Mouse (Mus musculus): ENCODE data around the gene Rhoa. TPM values are rescaled to one million over a fixed set of nuclear protein-coding genes. Genes with fewer than 3 reads are reported as not detected.
A peak's percentile ranks its signal among the peaks of the same experiment; 100 is the strongest.
"Not testable (repeated sequence)": the region's sequence is repeated elsewhere in the genome, so short reads cannot be mapped to it uniquely, and the experiment has no call there.

Gene Rhoa
- polyA plus RNA-seq, 1 experiment from 2014 or later: 288 TPM

GRCm38 (mm10) chr9:108296453-108297355, 9.2 kb upstream of the Rhoa start, which contains the start of gene Amt:
TSS of gene Amt (plus strand) at chr9:108296853.
- peaks cover 18% of the 10 kb centered on the region for H3K4me1 ChIP-seq (replicated peaks)
- WGBS: 15% methylated on average over 18 of the region's 18 CpGs
- peaks cover 46% of the 10 kb centered on the region for H3K36me3 ChIP-seq
- H3K9ac ChIP-seq (replicated peaks): peak within 1 kb of the TSS; percentile 57
- peak within 1 kb of the TSS; percentile 33 for H3K4me3 ChIP-seq (replicated peaks)
- H3K4me2 ChIP-seq (replicated peaks): peak within 1 kb of the TSS; percentile 47
- no peaks in the 10 kb centered on the region for H3K9me3 ChIP-seq
- no peaks in the 10 kb centered on the region for H3K27me3 ChIP-seq
- peak; percentile 79 for ATAC-seq
- peak within 1 kb of the TSS; percentile 45; the same call in 1 of the 2 replicates for H3K27ac ChIP-seq

GRCm38 (mm10) chr9:108301853-108302252, 4.1 kb upstream of the Rhoa start:
- WGBS: 91% methylated on average over 3 of the region's 3 CpGs
- ATAC-seq: no peak

GRCm38 (mm10) chr9:108304716-108305115, 1.2 kb upstream of the Rhoa start:
- no peak for ATAC-seq
- H3K4me2 ChIP-seq (replicated peaks): peak overlapping the region; percentile 91

More at GRCm38 (mm10) chr9:108301853-108302252, 4.1 kb upstream of the Rhoa start:
- Histone ChIP-seq H3K27me3 (no peaks in the 10 kb centered on the region), H3K36me3 (peaks cover 42% of the 10 kb centered on the region), H3K9ac (replicated peaks) (no peak overlapping the region), H3K4me1 (replicated peaks) (peaks cover 19% of the 10 kb centered on the region), H3K27ac (no peak overlapping the region), H3K9me3 (no peaks in the 10 kb centered on the region), H3K4me2 (replicated peaks) (no peak overlapping the region), H3K4me3 (replicated peaks) (no peak overlapping the region)

GRCm38 (mm10) chr9:108305170-108305569, 759 bp upstream of the Rhoa start:
- 0 out of 2 replicates have a peak, but pooled peaks have one; percentile 6 for ATAC-seq
- Histone ChIP-seq H3K4me3 (replicated peaks) (peak overlapping the region; percentile 93), H3K9ac (replicated peaks) (peak overlapping the region; percentile 89), H3K4me2 (replicated peaks) (peak overlapping the region; percentile 91), H3K4me1 (replicated peaks) (peaks cover 41% of the 10 kb centered on the region), H3K36me3 (peaks cover 36% of the 10 kb centered on the region), H3K27ac (peak overlapping the region; percentile 98), H3K27me3 (no peaks in the 10 kb centered on the region), H3K9me3 (no peaks in the 10 kb centered on the region)
- 12% methylated on average over 1 of the region's 1 CpGs for WGBS

More at GRCm38 (mm10) chr9:108304716-108305115, 1.2 kb upstream of the Rhoa start:
- peaks cover 36% of the 10 kb centered on the region for H3K4me1 ChIP-seq (replicated peaks)
- no peak overlapping the region for H3K27ac ChIP-seq
- peak overlapping the region; percentile 93 for H3K4me3 ChIP-seq (replicated peaks)
- H3K9me3 ChIP-seq: no peaks in the 10 kb centered on the region
- 88% methylated on average over 4 of the region's 4 CpGs for whole genome bisulfite sequencing
- peak overlapping the region; percentile 89 for H3K9ac ChIP-seq (replicated peaks)
- H3K27me3 ChIP-seq: no peaks in the 10 kb centered on the region
- peaks cover 37% of the 10 kb centered on the region for H3K36me3 ChIP-seq

GRCm38 (mm10) chr9:108306571-108306980, 647 bp downstream of the Rhoa start:
- H3K4me3 ChIP-seq (replicated peaks): peak overlapping the region; percentile 93
- H3K27ac ChIP-seq: peak overlapping the region; percentile 98
- peak overlapping the region; percentile 92 for H3K9ac ChIP-seq (replicated peaks)
- H3K36me3 ChIP-seq: peaks cover 25% of the 10 kb centered on the region
- peaks cover 47% of the 10 kb centered on the region for H3K4me1 ChIP-seq (replicated peaks)
- no peaks in the 10 kb centered on the region for H3K27me3 ChIP-seq
- no peaks in the 10 kb centered on the region for H3K9me3 ChIP-seq
- peak; percentile 71 for ATAC-seq
- WGBS: under 1% methylated on average over 48 of the region's 51 CpGs
- peak overlapping the region; percentile 62 for H3K4me2 ChIP-seq (replicated peaks)

GRCm38 (mm10) chr9:108307021-108307807, 1.3 kb downstream of the Rhoa start:
- Histone ChIP-seq H3K9ac (replicated peaks) (peak overlapping the region; percentile 92), H3K27ac (peak overlapping the region; percentile 98), H3K27me3 (no peaks in the 10 kb centered on the region), H3K4me2 (replicated peaks) (peak overlapping the region; percentile 62), H3K4me3 (replicated peaks) (peak overlapping the region; percentile 93), H3K4me1 (replicated peaks) (peaks cover 51% of the 10 kb centered on the region), H3K36me3 (peaks cover 20% of the 10 kb centered on the region), H3K9me3 (no peaks in the 10 kb centered on the region)
- WGBS: 24% methylated on average over 12 of the region's 12 CpGs
- no peak for ATAC-seq

- no peak overlapping the region for H3K27ac ChIP-seq
- peaks cover 51% of the 10 kb centered on the region for H3K4me1 ChIP-seq (replicated peaks)
- H3K27me3 ChIP-seq: no peaks in the 10 kb centered on the region
- H3K9me3 ChIP-seq: no peaks in the 10 kb centered on the region
- peaks cover 11% of the 10 kb centered on the region for H3K36me3 ChIP-seq
- 66% methylated on average over 2 of the region's 2 CpGs for WGBS
- peak overlapping the region; percentile 57 for H3K9ac ChIP-seq (replicated peaks)
- H3K4me2 ChIP-seq (replicated peaks): peak overlapping the region; percentile 62
- ATAC-seq: no peak
- H3K4me3 ChIP-seq (replicated peaks): peak overlapping the region; percentile 93
These were observed 2.2 kb downstream of the Rhoa start for GRCm38 (mm10) chr9:108308141-108308540.

GRCm38 (mm10) chr9:108317572-108317971, 11.6 kb downstream of the Rhoa start:
- Histone ChIP-seq H3K36me3 (peaks cover 12% of the 10 kb centered on the region; the same call in 1 of the 2 replicates), H3K9ac (replicated peaks) (no peak overlapping the region), H3K27me3 (no peaks in the 10 kb centered on the region), H3K4me3 (replicated peaks) (no peak overlapping the region), H3K9me3 (no peaks in the 10 kb centered on the region), H3K4me1 (replicated peaks) (no peaks in the 10 kb centered on the region), H3K27ac (no peak overlapping the region), H3K4me2 (replicated peaks) (no peak overlapping the region)
- over 99% methylated on average over 3 of the region's 3 CpGs for WGBS
- ATAC-seq: no peak

- H3K36me3 ChIP-seq: peaks cover 12% of the 10 kb centered on the region; the same call in 1 of the 2 replicates
- H3K27ac ChIP-seq: no peak overlapping the region
- no peak for ATAC-seq
- no peak overlapping the region for H3K9ac ChIP-seq (replicated peaks)
- H3K9me3 ChIP-seq: no peaks in the 10 kb centered on the region
- no peaks in the 10 kb centered on the region for H3K27me3 ChIP-seq
- no peak overlapping the region for H3K4me2 ChIP-seq (replicated peaks)
- WGBS: 79% methylated on average over 2 of the region's 2 CpGs
- no peak overlapping the region for H3K4me3 ChIP-seq (replicated peaks)
- no peaks in the 10 kb centered on the region for H3K4me1 ChIP-seq (replicated peaks)
These were observed 12.5 kb downstream of the Rhoa start for GRCm38 (mm10) chr9:108318462-108318861.

GRCm38 (mm10) chr9:108322054-108322453, 16.1 kb downstream of the Rhoa start:
- H3K27me3 ChIP-seq; H3K9ac ChIP-seq (replicated peaks); ATAC-seq: not testable (repeated sequence)

GRCm38 (mm10) chr9:108324784-108325183, 18.9 kb downstream of the Rhoa start:
- Histone ChIP-seq H3K4me3 (replicated peaks) (no peak overlapping the region), H3K4me2 (replicated peaks) (no peak overlapping the region), H3K4me1 (replicated peaks) (no peaks in the 10 kb centered on the region), H3K27ac (no peak overlapping the region), H3K9me3 (no peaks in the 10 kb centered on the region), H3K36me3 (peaks cover 40% of the 10 kb centered on the region), H3K9ac (replicated peaks) (no peak overlapping the region), H3K27me3 (no peaks in the 10 kb centered on the region)
- no peak for ATAC-seq
- 97% methylated on average over 1 of the region's 1 CpGs for WGBS

More at GRCm38 (mm10) chr9:108322054-108322453, 16.1 kb downstream of the Rhoa start:
- not testable (repeated sequence) for H3K9me3 ChIP-seq; H3K27ac ChIP-seq; H3K4me1 ChIP-seq (replicated peaks); H3K4me2 ChIP-seq (replicated peaks); H3K4me3 ChIP-seq (replicated peaks)
- H3K36me3 ChIP-seq: peaks cover 14% of the 10 kb centered on the region; the same call in 1 of the 2 replicates
- 94% methylated on average over 7 of the region's 7 CpGs for WGBS

All from midbrain, embryonic 13.5 days (tissue).